Mouse (Mus musculus) liver, embryonic 14.5 days (tissue): ENCODE results near the gene Dnaaf3. TPM values are rescaled to one million over a fixed set of nuclear protein-coding genes. Genes with fewer than 3 reads are reported as not detected.

Source experiments
- ATAC-seq: fragments of 200-750 bp; cut with Nextera tagmentation; 2 replicates; pipeline ENCODE4 v1.8.0; 2017; ENCODE audit warnings: moderate number of reproducible peaks, mild to moderate bottlenecking, moderate library complexity; ENCODE audit not compliant: insufficient read depth
- DNase-seq, 3 experiments: peaks; one replicate each; pipeline ENCODE4 v3.0.0-alpha.2; 2012 to 2013; ENCODE audit warnings: low read depth in 3 of 3, low spot score in 3 of 3
- H3K27ac ChIP-seq: fragments of 300-500 bp; sonication (generic); 2 replicates; pipeline ENCODE4 v1.5.1; 2014; ENCODE audit warnings: moderate library complexity, mild to moderate bottlenecking, control low read depth, inconsistent platforms
- H3K27me3 ChIP-seq: fragments of 300-500 bp; sonication (generic); 2 replicates; pipeline ENCODE4 v1.6.1; 2014; ENCODE audit warnings: mild to moderate bottlenecking, low read length, moderate library complexity; ENCODE audit not compliant: control insufficient read depth, insufficient read depth
- H3K36me3 ChIP-seq: fragments of 300-500 bp; sonication (generic); replicated peaks from 2 replicates; pipeline ENCODE4 v1.6.1; 2014; ENCODE audit warnings: low read depth; ENCODE audit not compliant: control insufficient read depth, insufficient read depth
- H3K4me1 ChIP-seq, 2 experiments: fragments of 200-500 bp in 1 of 2; fragments of 300-500 bp in 1 of 2; sonication (generic) in 1 of 2; replicated peaks; 2 replicates each; pipeline ENCODE4 v1.6.1; 2012 to 2014; ENCODE audit warnings: antibody characterized with exemption in 1 of 2, inconsistent platforms in 1 of 2, low read length in 1 of 2; ENCODE audit not compliant: control insufficient read depth in 2 of 2, insufficient read depth in 2 of 2
- H3K4me2 ChIP-seq: fragments of 300-500 bp; sonication (generic); 2 replicates; pipeline ENCODE4 v1.6.1; 2014; ENCODE audit warnings: low read depth, mild to moderate bottlenecking, control low read depth, moderate library complexity
- H3K4me3 ChIP-seq, 2 experiments: fragments of 200-500 bp in 1 of 2; fragments of 300-500 bp in 1 of 2; sonication (generic) in 1 of 2; 2 replicates each; pipeline ENCODE4 v1.5.1; 2012 to 2014; ENCODE audit warnings: low read depth in 2 of 2, low read length in 2 of 2, mild to moderate bottlenecking in 2 of 2, control low read depth in 1 of 2, inconsistent platforms in 1 of 2, moderate library complexity in 1 of 2; ENCODE audit not compliant: insufficient read depth in 1 of 2
- H3K9ac ChIP-seq: fragments of 300-500 bp; sonication (generic); replicated peaks from 2 replicates; pipeline ENCODE4 v1.6.1; 2014; ENCODE audit warnings: mild to moderate bottlenecking, control low read depth, moderate library complexity
- H3K9me3 ChIP-seq: fragments of 300-500 bp; sonication (generic); 2 replicates; pipeline ENCODE4 v1.6.1; 2016; ENCODE audit warnings: low read length, mixed read lengths; ENCODE audit not compliant: control insufficient read depth
- CTCF ChIP-seq: IDR thresholded peaks from 2 replicates; pipeline ENCODE4 v1.5.1; 2016; ENCODE audit warnings: antibody characterized with exemption, low read depth, control low read depth
- EP300 ChIP-seq: IDR thresholded peaks from 2 replicates; pipeline ENCODE4 v1.6.1; 2016; ENCODE audit warnings: antibody characterized with exemption, low read depth
- WGBS: fragments of 180-500 bp; shearing (Covaris S2); extraction: QIAGEN DNeasy Blood & Tissue Kit; methylation state at CpG from one replicate; pipeline ENCODE4 v1.1.7; 2014; ENCODE audit not compliant: insufficient replicate concordance; 5-methylcytosine and 5-hydroxymethylcytosine counted together
- polyA plus RNA-seq, 2 experiments: library from polyadenylated mRNA; depleted of rRNA in 1 of 2; stranded (reverse) in 1 of 2; unstranded in 1 of 2; fragments of >200 nt; fragmentation: Nextera tagmentation in 1 of 2; extraction: Ambion mirVana in 1 of 2; gene quantifications; 2 replicates each; pipeline versions ENCODE4 v1.2.1 to v1.2.3; 2012 to 2014

Gene Dnaaf3
- polyA plus RNA-seq, 2 experiments: 0.09 to 0.39 TPM

DNA sequence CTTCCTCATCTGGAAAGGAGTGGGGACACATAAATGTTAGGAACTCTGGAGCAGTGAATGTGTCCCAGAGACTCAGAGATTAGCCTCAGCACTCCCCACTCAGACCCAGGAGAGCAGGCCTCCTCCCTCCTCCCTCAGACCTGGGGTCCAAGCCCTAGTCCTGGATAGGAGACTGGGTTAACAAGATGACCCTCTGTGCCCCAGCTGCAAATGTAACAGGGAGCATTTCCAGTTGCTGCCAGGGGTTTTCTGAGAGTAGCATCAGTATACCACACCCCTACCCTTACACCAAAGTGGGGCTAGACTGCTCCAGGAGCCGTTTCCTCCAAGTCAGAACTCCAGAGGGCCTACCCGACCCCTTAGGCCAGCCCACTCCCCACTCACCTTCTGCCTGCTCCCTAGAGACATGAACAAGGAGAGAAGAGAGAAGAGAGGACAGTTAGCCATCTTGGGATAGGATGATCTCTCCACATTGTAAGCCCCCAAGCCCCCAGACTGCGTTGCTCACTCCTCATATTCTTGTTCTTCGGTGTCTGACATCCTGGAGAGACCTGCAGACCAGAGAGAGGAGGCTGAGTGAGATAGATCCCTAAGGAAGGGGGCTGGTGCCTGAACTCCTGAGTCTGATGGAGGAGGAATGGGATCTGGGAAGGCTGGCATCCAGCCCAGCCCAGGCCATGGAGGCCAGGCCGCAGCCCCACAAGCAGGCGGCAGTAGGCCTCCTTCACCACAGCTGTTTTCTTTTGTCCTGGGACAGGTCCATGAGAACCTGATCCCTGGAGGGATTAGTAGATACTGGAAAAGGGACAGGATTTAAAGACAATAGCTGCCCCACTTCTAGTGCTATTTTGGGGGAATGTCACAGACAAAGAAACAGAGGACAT, 18.2 kb downstream of the Dnaaf3 start:
- Histone ChIP-seq H3K27ac (no peak overlapping the region), H3K36me3 (no peaks in the 10 kb centered on the region), H3K9me3 (no peaks in the 10 kb centered on the region), H3K4me1 (peaks cover 0 to 5% of the 10 kb centered on the region in 2 experiments; a peak in 3 of 4 replicates), H3K4me3 (no peak overlapping the region), H3K4me2 (no peak overlapping the region), H3K27me3 (no peaks in the 10 kb centered on the region), H3K9ac (no peak overlapping the region)
- ATAC-seq (no peak), DNase-seq (no peak)
- TF ChIP-seq EP300 (no peak), CTCF (no peak)
- WGBS: 73% methylated on average over 6 of the region's 6 CpGs

DNA sequence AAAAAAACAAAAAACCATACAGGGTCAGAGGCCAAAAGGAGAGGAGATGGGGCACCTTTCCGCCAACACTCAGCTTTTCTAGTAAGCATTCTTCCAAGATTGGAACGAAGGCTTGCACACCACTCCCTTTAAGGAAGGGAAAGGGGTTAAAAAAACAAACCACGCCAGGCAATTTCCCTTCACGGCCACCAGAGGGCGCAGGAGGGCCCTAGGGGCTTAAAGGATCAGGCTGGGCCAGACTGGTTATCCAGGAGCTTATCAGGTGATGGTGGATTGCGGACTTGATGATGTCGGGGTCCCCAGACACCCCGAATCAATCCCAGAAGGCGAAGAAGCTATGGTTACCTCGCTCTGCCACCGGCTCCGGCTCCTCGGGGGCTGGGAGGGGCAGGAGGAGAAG, 19.0 kb downstream of the Dnaaf3 start:
- ATAC-seq (no peak), DNase-seq (peak in 2 of 3 experiments; percentile 41 to 43)
- Histone ChIP-seq H3K4me1 (peaks cover 0 to 5% of the 10 kb centered on the region in 2 experiments; a peak in 3 of 4 replicates), H3K27me3 (no peaks in the 10 kb centered on the region), H3K9me3 (no peaks in the 10 kb centered on the region), H3K36me3 (no peaks in the 10 kb centered on the region), H3K27ac (no peak overlapping the region), H3K4me2 (no peak overlapping the region), H3K9ac (no peak overlapping the region), H3K4me3 (no peak overlapping the region)
- peak; percentile 96 for TF ChIP-seq CTCF
- no peak for TF ChIP-seq EP300
- WGBS: 16% methylated on average over 13 of the region's 13 CpGs

DNA sequence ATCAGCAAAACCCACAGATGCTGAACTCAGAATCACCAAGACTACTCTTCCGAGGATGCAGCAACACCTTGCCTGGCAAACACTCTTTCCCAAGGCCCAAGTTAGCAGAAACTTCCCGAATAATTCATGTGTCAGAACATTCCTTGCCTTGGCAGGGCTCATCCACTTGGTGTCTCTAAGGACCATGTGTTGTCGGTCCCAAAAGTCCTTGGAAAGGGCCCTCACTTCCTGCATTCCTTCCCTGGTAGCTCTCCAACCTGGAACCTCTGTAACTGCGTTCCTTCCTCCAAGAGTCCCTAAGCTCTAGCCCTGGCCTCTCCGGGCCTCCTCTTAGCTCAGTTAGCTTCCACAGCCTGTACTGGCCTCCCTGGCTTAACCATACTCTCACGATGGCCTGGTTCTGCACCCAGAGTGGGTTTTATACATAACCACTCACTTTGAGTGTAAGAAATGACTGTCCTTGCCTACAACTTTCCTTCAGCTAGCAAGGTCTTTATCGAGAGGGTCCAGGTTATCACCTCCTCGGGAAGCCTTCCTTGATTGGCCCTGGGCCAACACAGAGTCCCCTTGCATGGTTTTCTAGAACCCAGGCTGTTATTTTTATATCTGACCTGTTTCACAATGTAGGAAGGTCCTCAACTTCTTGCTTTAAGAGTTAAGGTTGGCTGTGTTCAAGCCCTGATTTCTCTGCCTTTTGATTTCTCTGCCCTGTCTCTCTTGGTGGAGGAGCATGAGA, 20.6 kb downstream of the Dnaaf3 start:
- DNase-seq (no peak), ATAC-seq (no peak)
- H3K9me3 ChIP-seq: no peaks in the 10 kb centered on the region
- 65% methylated on average over 8 of the region's 8 CpGs for WGBS
- no peak for TF ChIP-seq EP300
- no peak for TF ChIP-seq CTCF
- no peak overlapping the region for H3K27ac ChIP-seq
- no peak overlapping the region for H3K4me2 ChIP-seq
- no peak overlapping the region for H3K9ac ChIP-seq
- peaks cover 0 to 7% of the 10 kb centered on the region in 2 experiments; a peak in 3 of 4 replicates for H3K4me1 ChIP-seq
- no peaks in the 10 kb centered on the region for H3K36me3 ChIP-seq
- no peaks in the 10 kb centered on the region for H3K27me3 ChIP-seq
- no peak overlapping the region for H3K4me3 ChIP-seq

DNA sequence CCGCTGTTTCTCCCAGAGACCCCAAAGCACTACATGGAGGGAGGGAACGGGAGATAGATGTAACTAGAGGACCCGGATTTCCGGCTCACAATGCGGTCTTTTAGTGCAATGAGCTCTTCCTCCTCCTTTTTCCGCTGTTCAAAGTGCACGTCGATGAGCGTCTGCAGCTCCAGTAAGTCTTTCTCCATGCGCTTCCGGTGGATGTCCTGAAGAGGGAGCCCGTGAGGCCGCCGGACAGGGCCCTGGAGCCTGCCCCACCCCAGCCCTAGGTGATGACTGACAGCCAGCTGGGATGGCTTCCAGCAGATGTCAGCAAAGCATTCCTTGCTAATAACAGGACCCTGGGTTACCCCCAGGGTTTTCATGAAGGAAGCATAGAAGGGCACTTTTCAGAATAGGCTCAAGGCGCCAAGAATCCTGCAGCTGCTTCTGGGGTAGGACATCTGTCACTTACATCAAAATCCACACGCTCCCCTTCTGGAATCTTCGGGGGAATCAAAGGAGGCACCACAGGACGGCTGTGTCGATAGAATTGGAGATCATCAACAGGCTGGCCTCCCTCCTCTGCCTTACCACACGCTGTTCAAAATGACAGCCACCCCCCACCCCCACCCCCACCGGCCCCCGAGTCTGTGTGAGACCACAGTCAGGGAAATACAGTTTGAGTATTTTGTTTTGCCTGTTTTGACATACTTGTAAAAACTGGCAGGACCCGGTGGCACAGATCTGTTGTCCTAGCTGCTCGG, 22.2 kb downstream of the Dnaaf3 start:
- Histone ChIP-seq H3K4me1 (peaks cover 0 to 6% of the 10 kb centered on the region in 2 experiments), H3K27me3 (no peaks in the 10 kb centered on the region), H3K9me3 (no peaks in the 10 kb centered on the region), H3K27ac (no peak overlapping the region), H3K36me3 (no peaks in the 10 kb centered on the region), H3K4me3 (peak overlapping the region in 1 of 2 experiments; percentile 16; a peak in 2 of 4 replicates), H3K4me2 (peak overlapping the region; percentile 47), H3K9ac (no peak overlapping the region)
- WGBS: 22% methylated on average over 24 of the region's 24 CpGs
- peak; percentile 95 for TF ChIP-seq CTCF
- TF ChIP-seq EP300: no peak
- DNase-seq: peak; percentile 50 to 64 (median 57)
- peak; percentile 73 for ATAC-seq
